Mouse (Mus musculus): ENCODE data around the gene Twsg1.

DNA sequence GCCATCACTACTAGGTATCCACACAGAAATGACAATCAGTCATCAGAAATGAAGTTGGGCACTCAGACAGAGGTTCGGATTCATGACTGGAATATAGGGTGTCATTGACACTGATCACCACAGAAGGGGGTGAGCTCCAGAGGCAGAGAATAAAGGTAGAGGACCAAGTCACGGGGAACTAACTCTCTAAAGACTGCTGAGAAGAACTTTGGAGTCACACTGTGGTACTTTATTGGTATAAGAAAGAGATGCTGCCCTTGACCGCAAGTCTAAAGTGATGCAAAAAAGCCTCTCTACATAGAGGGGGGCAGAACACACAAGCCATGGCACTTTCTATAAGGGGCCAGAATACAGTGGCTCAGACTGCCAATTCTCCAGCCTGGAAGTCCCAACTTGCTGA, 5.1 kb upstream of the Twsg1 start:
- TF ChIP-seq FLI1 (IDR thresholded peaks at IDR 0.05; ENCODE audit: low read length): no peak
- TF ChIP-seq GATA1 (IDR thresholded peaks at IDR 0.05; ENCODE audit: borderline replicate concordance, low read length): no peak

All from megakaryocyte, embryonic 14.5 days (primary cell).